Mouse (Mus musculus) CH12.LX (cell line): ENCODE measurements around the gene Zfhx3. TPM values are rescaled to one million over a fixed set of nuclear protein-coding genes. Genes with fewer than 3 reads are reported as not detected.

Source experiments
- DNase-seq: peaks from one replicate; pipeline ENCODE4 v3.0.0-alpha.2; 2013; ENCODE audit errors: extremely low read depth
- H3K27ac ChIP-seq: 2 replicates; pipeline ENCODE4 v1.5.1; 2012; ENCODE audit warnings: low read depth, mild to moderate bottlenecking, control low read depth, moderate library complexity; ENCODE audit not compliant: insufficient read depth
- H3K27me3 ChIP-seq: replicated peaks from 2 replicates; pipeline ENCODE3; 2012; ENCODE audit warnings: inconsistent platforms
- H3K36me3 ChIP-seq, 2 experiments: replicated peaks in 1 of 2; 2 replicates each; pipeline versions ENCODE3 to v1.6.1; 2012; ENCODE audit warnings: inconsistent platforms in 1 of 2, low read length in 1 of 2, mild to moderate bottlenecking in 1 of 2, mixed read lengths in 1 of 2, moderate library complexity in 1 of 2; ENCODE audit not compliant: control insufficient read depth in 1 of 2, insufficient read depth in 1 of 2
- H3K4me1 ChIP-seq, 2 experiments: 2 replicates each; pipeline ENCODE4 v1.6.1; 2012; ENCODE audit warnings: inconsistent platforms in 1 of 2, moderate library complexity in 1 of 2; ENCODE audit not compliant: insufficient read depth in 2 of 2, control insufficient read depth in 1 of 2
- H3K4me2 ChIP-seq: 2 replicates; pipeline ENCODE4 v1.6.1; 2012; ENCODE audit warnings: low read depth, mild to moderate bottlenecking, control low read depth; ENCODE audit not compliant: poor library complexity, insufficient read depth, severe bottlenecking
- H3K4me3 ChIP-seq, 3 experiments: fragments of 150-350 bp in 1 of 3; sonication (generic) in 1 of 3; replicated peaks in 1 of 3; 2 replicates each; pipeline versions ENCODE3 to v1.5.1; 2011 to 2012; ENCODE audit warnings: low read depth in 2 of 3, low read length in 2 of 3, mild to moderate bottlenecking in 2 of 3, moderate library complexity in 2 of 3, control low read depth in 1 of 3, improper control_type of control experiment in 1 of 3, inconsistent platforms in 1 of 3, mixed read lengths in 1 of 3; ENCODE audit not compliant: poor library complexity in 1 of 3
- H3K79me2 ChIP-seq: replicated peaks from 2 replicates; pipeline ENCODE4 v1.6.1; 2012; ENCODE audit warnings: mild to moderate bottlenecking, moderate library complexity; ENCODE audit not compliant: control insufficient read depth, poor library complexity, insufficient read depth, severe bottlenecking; ENCODE audit errors: extremely low read depth
- H3K9ac ChIP-seq: 2 replicates; pipeline ENCODE4 v1.6.1; 2012; ENCODE audit warnings: low read depth, mild to moderate bottlenecking, control low read depth, moderate library complexity; ENCODE audit not compliant: insufficient read depth
- H3K9me3 ChIP-seq: replicated peaks from 2 replicates; pipeline ENCODE3; 2012; ENCODE audit warnings: low read length, inconsistent platforms, mixed read lengths
- BHLHE40 ChIP-seq: IDR thresholded peaks from 2 replicates; pipeline ENCODE4 v1.6.1; 2011; ENCODE audit warnings: mild to moderate bottlenecking, low read depth, low read length, improper control_type of control experiment
- CHD1 ChIP-seq: IDR thresholded peaks from 2 replicates; pipeline ENCODE4 v1.6.1; 2012; ENCODE audit warnings: low read depth, low read length, improper control_type of control experiment, inconsistent platforms
- CHD2 ChIP-seq: IDR thresholded peaks from 2 replicates; pipeline ENCODE4 v1.6.1; 2011; ENCODE audit warnings: low read length, improper control_type of control experiment
- E2F4 ChIP-seq: IDR thresholded peaks from 2 replicates; pipeline ENCODE4 v1.6.1; 2011; ENCODE audit warnings: low read depth, low read length, improper control_type of control experiment; ENCODE audit not compliant: insufficient replicate concordance
- EP300 ChIP-seq: IDR thresholded peaks from 2 replicates; pipeline ENCODE4 v1.6.1; 2011; ENCODE audit warnings: low read length, improper control_type of control experiment
- ETS1 ChIP-seq: conservative IDR thresholded peaks from 2 replicates; pipeline ENCODE4 v1.6.1; 2012; ENCODE audit warnings: low read depth, mild to moderate bottlenecking, inconsistent platforms, low read length, improper control_type of control experiment, moderate library complexity
- GABPA ChIP-seq: IDR thresholded peaks from 2 replicates; pipeline ENCODE4 v1.6.1; 2012; ENCODE audit warnings: low read depth, low read length, improper control_type of control experiment, inconsistent platforms; ENCODE audit not compliant: insufficient replicate concordance
- IRF4 ChIP-seq: IDR thresholded peaks from 2 replicates; pipeline ENCODE4 v1.6.1; 2014; ENCODE audit warnings: low read depth, mild to moderate bottlenecking, inconsistent platforms, low read length, improper control_type of control experiment
- MAFK ChIP-seq: IDR thresholded peaks from 2 replicates; pipeline ENCODE4 v1.6.1; 2011; ENCODE audit warnings: low read length, improper control_type of control experiment; ENCODE audit not compliant: insufficient replicate concordance
- POLR2A ChIP-seq: IDR thresholded peaks from 2 replicates; pipeline ENCODE4 v1.6.1; 2011; ENCODE audit warnings: low read depth, mild to moderate bottlenecking, improper control_type of control experiment, low read length
- TCF12 ChIP-seq: IDR thresholded peaks from 2 replicates; pipeline ENCODE4 v1.6.1; 2014; ENCODE audit warnings: low read depth, mild to moderate bottlenecking, inconsistent platforms, low read length, improper control_type of control experiment
- USF2 ChIP-seq: conservative IDR thresholded peaks from 2 replicates; pipeline ENCODE4 v1.6.1; 2011; ENCODE audit warnings: low read depth, low read length, improper control_type of control experiment
- ZKSCAN1 ChIP-seq: IDR thresholded peaks from 2 replicates; pipeline ENCODE4 v1.6.1; 2012; ENCODE audit warnings: low read depth, inconsistent platforms, low read length, improper control_type of control experiment, borderline replicate concordance
- ZNF384 ChIP-seq: IDR thresholded peaks from 2 replicates; pipeline ENCODE4 v1.6.1; 2012; ENCODE audit warnings: low read depth, low read length, improper control_type of control experiment, inconsistent platforms
- dilution Hi-C: fragments of 300-500 bp; cut with MboI; formaldehyde crosslinking; loops from 2 replicates; pipeline ENCODE4 v1.14.3; 2020; ENCODE audit warnings: low sequenced_read_pairs; ENCODE audit not compliant: extremely low pct_unique_long_range_greater_than_20kb, extremely low pct_ligation_motif_present
- in situ Hi-C: fragments of 300-500 bp; cut with MboI; formaldehyde crosslinking; loops from 3 replicates; pipeline ENCODE4 v1.14.3; 2019; ENCODE audit warnings: low sequenced_read_pairs, low pct_ligation_motif_present, low pct_unique_long_range_greater_than_20kb, mixed read lengths
- polyA plus RNA-seq: library from polyadenylated mRNA; unstranded; fragments of >175 nt; gene quantifications from 2 replicates; pipeline ENCODE4 v1.2.1, GENCODE M21; 2012; ENCODE audit warnings: low read depth; ENCODE audit not compliant: insufficient read length
- total RNA-seq, 2 experiments: library from RNA; depleted of rRNA; stranded (reverse); fragments of 300-350 nt in 1 of 2; fragments of >200 nt in 1 of 2; gene quantifications; 2 replicates each; pipeline ENCODE4 v1.2.3; 2012 to 2014

Zfhx3 gene
- total and polyA plus RNA-seq, 3 experiments: 0.05 to 0.76 (median 0.68) TPM

- Histone ChIP-seq H3K9ac (no peak overlapping the region), H3K4me1 (peaks cover 7 to 18% of the 10 kb centered on the region in 2 experiments), H3K79me2 (no peaks in the 10 kb centered on the region), H3K4me3 (no peak overlapping the region), H3K27me3 (no peaks in the 10 kb centered on the region), H3K36me3 (no peaks in the 10 kb centered on the region), H3K9me3 (peaks cover 2% of the 10 kb centered on the region), H3K4me2 (no peak overlapping the region), H3K27ac (no peak overlapping the region)
- DNase-seq: no peak
- in situ Hi-C loops (no loop called here), dilution Hi-C loops (no loop called here)
- TF ChIP-seq TCF12 (no peak), GABPA (no peak), MAFK (no peak), USF2 (no peak), POLR2A (no peak), ETS1 (no peak), CHD1 (no peak)
These were observed 748.4 kb downstream of the Zfhx3 start for GRCm38 (mm10) chr8:108690576-108691455.

- no peaks in the 10 kb centered on the region for H3K36me3 ChIP-seq
- peak; percentile 60 for DNase-seq
- H3K79me2 ChIP-seq: no peaks in the 10 kb centered on the region
- no peak overlapping the region for H3K27ac ChIP-seq
- peaks cover 6% of the 10 kb centered on the region for H3K9me3 ChIP-seq
- in situ Hi-C loops: no loop called here
- peaks cover 7 to 18% of the 10 kb centered on the region in 2 experiments for H3K4me1 ChIP-seq
- H3K27me3 ChIP-seq: peaks cover 2% of the 10 kb centered on the region
- H3K4me3 ChIP-seq: no peak overlapping the region
- TF ChIP-seq EP300: peak; percentile 68; the same call in 1 of the 2 replicates
- peak; percentile 35; the same call in 1 of the 2 replicates for TF ChIP-seq BHLHE40
- no peak; the same call in 1 of the 2 replicates for TF ChIP-seq CHD2
- peak; percentile 84 for TF ChIP-seq IRF4
- no peak for TF ChIP-seq E2F4
- TF ChIP-seq MAFK: 0 out of 2 replicates have a peak, but pooled peaks have one; percentile 27
- TF ChIP-seq ZNF384: peak; percentile 53
- no peak for TF ChIP-seq ZKSCAN1
- no peak overlapping the region for H3K9ac ChIP-seq
- dilution Hi-C loops: no loop called here
- peak overlapping the region; percentile 79 for H3K4me2 ChIP-seq
These were observed 749.2 kb downstream of the Zfhx3 start for GRCm38 (mm10) chr8:108691456-108692238.
